Mouse (Mus musculus) liver, embryonic 11.5 days (tissue): ENCODE measurements around the gene Ilf3. TPM values are rescaled to one million over a fixed set of nuclear protein-coding genes. Genes with fewer than 3 reads are reported as not detected.

Experiments used
- ATAC-seq: fragments of 200-750 bp; cut with Nextera tagmentation; replicated peaks from 2 replicates; pipeline ENCODE4 v1.8.0; 2017; ENCODE audit warnings: moderate number of reproducible peaks, mild to moderate bottlenecking, moderate TSS enrichment, moderate library complexity; ENCODE audit not compliant: low FRiP score
- DNase-seq: peaks from one replicate; pipeline ENCODE4 v3.0.0-alpha.2; 2017; ENCODE audit warnings: low spot score
- H3K27ac ChIP-seq: fragments of 300-500 bp; sonication (generic); 2 replicates; pipeline ENCODE4 v1.5.1; 2014; ENCODE audit warnings: mild to moderate bottlenecking, low read depth, low read length, control low read depth
- H3K27me3 ChIP-seq: fragments of 300-500 bp; sonication (generic); replicated peaks from 2 replicates; pipeline ENCODE4 v1.6.1; 2014; ENCODE audit warnings: low read length, mixed read lengths; ENCODE audit not compliant: control insufficient read depth, insufficient read depth
- H3K36me3 ChIP-seq: fragments of 300-500 bp; sonication (generic); 2 replicates; pipeline ENCODE4 v1.6.1; 2014; ENCODE audit warnings: mild to moderate bottlenecking, low read length, moderate library complexity, mixed read lengths; ENCODE audit not compliant: control insufficient read depth, insufficient read depth
- H3K4me1 ChIP-seq: fragments of 300-500 bp; sonication (generic); replicated peaks from 2 replicates; pipeline ENCODE4 v1.6.1; 2014; ENCODE audit warnings: low read length, mixed read lengths; ENCODE audit not compliant: control insufficient read depth, insufficient read depth
- H3K4me2 ChIP-seq: fragments of 300-500 bp; sonication (generic); 2 replicates; pipeline ENCODE4 v1.6.1; 2014; ENCODE audit warnings: mild to moderate bottlenecking, control low read depth, moderate library complexity
- H3K4me3 ChIP-seq: fragments of 300-500 bp; sonication (generic); 2 replicates; pipeline ENCODE4 v1.5.1; 2014; ENCODE audit warnings: low read depth, low read length, control low read depth
- H3K9ac ChIP-seq: fragments of 300-500 bp; sonication (generic); 2 replicates; pipeline ENCODE4 v1.6.1; 2014; ENCODE audit warnings: low read depth, low read length, control low read depth
- H3K9me3 ChIP-seq: fragments of 300-500 bp; sonication (generic); 2 replicates; pipeline ENCODE4 v1.6.1; 2016; ENCODE audit warnings: low read length, inconsistent platforms, mixed read lengths; ENCODE audit not compliant: control insufficient read depth
- WGBS: fragments of 180-500 bp; shearing (Covaris S2); extraction: QIAGEN DNeasy Blood & Tissue Kit; methylation state at CpG from one replicate; pipeline ENCODE4 v1.1.7; 2014; 5-methylcytosine and 5-hydroxymethylcytosine counted together
- polyA plus RNA-seq: library from polyadenylated mRNA; unstranded; fragments of >200 nt; fragmentation: Nextera tagmentation; extraction: Ambion mirVana; gene quantifications from 2 replicates; pipeline ENCODE4 v1.2.1, GENCODE M21; 2014

Gene Ilf3
- polyA plus RNA-seq, 1 experiment from 2014 or later: 141 TPM

- no peak overlapping the region for H3K27ac ChIP-seq
- H3K36me3 ChIP-seq: no peaks in the 10 kb centered on the region
- no peak for DNase-seq
- H3K4me3 ChIP-seq: no peak overlapping the region
- ATAC-seq: no peak
- H3K9ac ChIP-seq: no peak overlapping the region
- H3K9me3 ChIP-seq: no peaks in the 10 kb centered on the region
- H3K27me3 ChIP-seq: no peaks in the 10 kb centered on the region
- 80% methylated on average over 4 of the region's 4 CpGs for WGBS
- H3K4me1 ChIP-seq: peaks cover 39% of the 10 kb centered on the region
- H3K4me2 ChIP-seq: no peak overlapping the region
Measured at GRCm38 (mm10) chr9:21454556-21454955, 86.9 kb downstream of the Ilf3 start.

Other genes with a start within 250 kb of the Ilf3 start
- 11.5 and 13.8 TPM in 2 replicates for gene Tyk2, start 236.6 kb upstream of the Ilf3 start, polyA plus RNA-seq
- gene Cdc37, start 217.9 kb upstream of the Ilf3 start, polyA plus RNA-seq: 334 and 347 TPM in 2 replicates
- gene Pde4a, start 202.2 kb upstream of the Ilf3 start, polyA plus RNA-seq: 5.3 and 5.4 TPM in 2 replicates
- 43.8 and 45.1 TPM in 2 replicates for gene Keap1, start 128.5 kb upstream of the Ilf3 start, polyA plus RNA-seq
- not detected in 2 replicates for gene S1pr5, start 119.4 kb upstream of the Ilf3 start, polyA plus RNA-seq
- 57.0 and 61.1 TPM in 2 replicates for gene Atg4d, start 102.6 kb upstream of the Ilf3 start, polyA plus RNA-seq
- 19.3 and 24.2 TPM in 2 replicates for gene Kri1, start 79.9 kb upstream of the Ilf3 start, polyA plus RNA-seq
- gene Cdkn2d, start 76.5 kb upstream of the Ilf3 start, polyA plus RNA-seq: 48.0 and 48.2 TPM in 2 replicates
- 1.2 and 1.6 TPM in 2 replicates for gene Ap1m2, start 55.5 kb upstream of the Ilf3 start, polyA plus RNA-seq
- gene Slc44a2, start 47.2 kb upstream of the Ilf3 start, polyA plus RNA-seq: 57.2 and 61.2 TPM in 2 replicates
- 59.2 and 60.2 TPM in 2 replicates for gene Qtrt1, start 44.0 kb downstream of the Ilf3 start, polyA plus RNA-seq
- gene Dnm2, start 57.0 kb downstream of the Ilf3 start, polyA plus RNA-seq: 72.7 and 79.5 TPM in 2 replicates
- 68.6 and 70.2 TPM in 2 replicates for gene Tmed1, start 142.4 kb downstream of the Ilf3 start, polyA plus RNA-seq
- 3.7 and 4.3 TPM in 2 replicates for gene AB124611, start 158.3 kb downstream of the Ilf3 start, polyA plus RNA-seq
- gene Carm1, start 179.0 kb downstream of the Ilf3 start, polyA plus RNA-seq: 54.9 TPM in 2 replicates
- 35.2 and 41.5 TPM in 2 replicates for gene Timm29, start 224.9 kb downstream of the Ilf3 start, polyA plus RNA-seq
- gene Yipf2, start 225.0 kb downstream of the Ilf3 start, polyA plus RNA-seq: 15.5 and 16.5 TPM in 2 replicates
- 86.1 and 86.6 TPM in 2 replicates for gene Smarca4, start 248.3 kb downstream of the Ilf3 start, polyA plus RNA-seq